Mouse (Mus musculus) myocyte (in vitro differentiated cells): Measurements from ENCODE around the gene Zfp958.

Experiments used
- E2F4 ChIP-seq: IDR thresholded peaks from one replicate; pipeline ENCODE4 v1.6.1; 2011; ENCODE audit warnings: mild to moderate bottlenecking, control low read depth, moderate library complexity; ENCODE audit not compliant: insufficient read depth
- MAX ChIP-seq: IDR thresholded peaks from one replicate; pipeline ENCODE4 v1.6.1; 2011; ENCODE audit warnings: low read depth, mild to moderate bottlenecking, control low read depth
- MYOD1 ChIP-seq, 3 experiments: IDR thresholded peaks; one replicate each; pipeline ENCODE4 v1.6.1; 2011; ENCODE audit warnings: control low read depth in 2 of 3, low read depth in 2 of 3, mild to moderate bottlenecking in 2 of 3, moderate library complexity in 1 of 3; ENCODE audit not compliant: insufficient read length in 2 of 3, control insufficient read depth in 1 of 3
- MYOG ChIP-seq, 3 experiments: IDR thresholded peaks; one replicate each; pipeline ENCODE4 v1.6.1; 2011; ENCODE audit warnings: control low read depth in 2 of 3, low read depth in 2 of 3, mild to moderate bottlenecking in 2 of 3; ENCODE audit not compliant: insufficient read length in 2 of 3, control insufficient read depth in 1 of 3, insufficient read depth in 1 of 3
- POLR2A ChIP-seq: IDR thresholded peaks from one replicate; pipeline ENCODE4 v1.6.1; 2011; ENCODE audit warnings: low read depth, mild to moderate bottlenecking, control low read depth, moderate library complexity; ENCODE audit not compliant: insufficient read length
- POLR2AphosphoS2 ChIP-seq: IDR thresholded peaks from one replicate; pipeline ENCODE4 v1.6.1; 2011; ENCODE audit warnings: low read depth, control low read depth; ENCODE audit not compliant: insufficient read length
- SRF ChIP-seq: IDR thresholded peaks from one replicate; pipeline ENCODE4 v1.6.1; 2011; ENCODE audit warnings: low read depth; ENCODE audit not compliant: control insufficient read depth, insufficient read length
- TCF12 ChIP-seq: IDR thresholded peaks from one replicate; pipeline ENCODE4 v1.6.1; 2011; ENCODE audit warnings: mild to moderate bottlenecking, control low read depth; ENCODE audit not compliant: poor library complexity, insufficient read depth, severe bottlenecking
- TCF3 ChIP-seq: IDR thresholded peaks from one replicate; pipeline ENCODE4 v1.6.1; 2011; ENCODE audit warnings: low read depth, control low read depth; ENCODE audit not compliant: insufficient read length
- USF1 ChIP-seq: IDR thresholded peaks from one replicate; pipeline ENCODE4 v1.6.1; 2011; ENCODE audit warnings: low read depth, mild to moderate bottlenecking, control low read depth, moderate library complexity

- TF ChIP-seq POLR2A (no peak), SRF (no peak), E2F4 (no peak), MYOG (IDR thresholded peaks at IDR 0.05; ENCODE audit: control insufficient read depth in 1 of 3, insufficient read depth in 1 of 3, insufficient read length in 2 of 3, low read depth in 2 of 3) (no peak), MAX (no peak), TCF12 (no peak), USF1 (no peak), POLR2AphosphoS2 (no peak), TCF3 (no peak), MYOD1 (IDR thresholded peaks at IDR 0.05; ENCODE audit: control insufficient read depth in 1 of 3, insufficient read length in 2 of 3, low read depth in 2 of 3) (no peak)
Observed at GRCm38 (mm10) chr8:4588165-4589000, 24.6 kb upstream of the Zfp958 start.
